Mouse (Mus musculus) thymus, postnatal 25 days (tissue): ENCODE results near the gene Kcnj10.

Experiments
- DNase-seq: peaks from one replicate; pipeline ENCODE4 v3.0.0; 2022

The Kcnj10 gene

DNA sequence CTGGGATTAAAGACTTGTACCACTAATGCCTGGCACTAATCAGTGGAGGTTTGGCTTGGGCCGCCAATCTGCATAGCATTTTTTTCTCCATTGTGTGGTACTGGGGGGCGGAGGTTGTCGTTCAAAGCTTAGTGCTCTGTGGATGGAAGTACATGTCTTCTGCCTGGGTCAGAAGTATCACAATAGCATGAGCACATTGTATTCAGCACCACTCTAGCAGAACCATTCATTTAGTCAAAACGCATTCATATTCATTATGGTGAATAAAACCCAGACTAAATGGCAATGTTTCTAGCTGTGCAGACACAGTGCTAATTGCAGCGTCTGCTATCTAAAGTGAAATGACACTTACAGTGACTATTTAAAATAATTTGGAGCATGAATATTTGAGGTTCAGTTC lies 46.2 kb downstream of the Kcnj10 start:
- no peak for DNase-seq

DNA sequence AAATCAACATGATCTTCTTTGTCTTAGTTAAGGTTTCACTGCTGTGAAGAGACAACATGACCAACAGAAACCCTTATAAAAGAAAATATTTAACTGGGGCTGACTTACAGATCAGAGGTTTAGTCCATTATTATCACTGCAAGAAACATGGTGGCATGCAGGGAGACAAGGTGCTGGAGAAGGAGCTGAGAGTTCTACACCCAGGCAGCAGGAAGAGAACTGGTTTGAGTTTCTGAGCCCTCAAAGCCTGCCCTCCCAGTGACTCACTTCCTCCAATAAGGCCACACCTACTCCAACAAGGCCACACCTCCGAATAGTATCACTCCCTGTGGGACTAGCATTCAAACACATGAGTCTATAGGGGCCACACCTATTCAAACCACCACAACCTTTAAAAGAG lies 49.8 kb downstream of the Kcnj10 start:
- no peak for DNase-seq

DNA sequence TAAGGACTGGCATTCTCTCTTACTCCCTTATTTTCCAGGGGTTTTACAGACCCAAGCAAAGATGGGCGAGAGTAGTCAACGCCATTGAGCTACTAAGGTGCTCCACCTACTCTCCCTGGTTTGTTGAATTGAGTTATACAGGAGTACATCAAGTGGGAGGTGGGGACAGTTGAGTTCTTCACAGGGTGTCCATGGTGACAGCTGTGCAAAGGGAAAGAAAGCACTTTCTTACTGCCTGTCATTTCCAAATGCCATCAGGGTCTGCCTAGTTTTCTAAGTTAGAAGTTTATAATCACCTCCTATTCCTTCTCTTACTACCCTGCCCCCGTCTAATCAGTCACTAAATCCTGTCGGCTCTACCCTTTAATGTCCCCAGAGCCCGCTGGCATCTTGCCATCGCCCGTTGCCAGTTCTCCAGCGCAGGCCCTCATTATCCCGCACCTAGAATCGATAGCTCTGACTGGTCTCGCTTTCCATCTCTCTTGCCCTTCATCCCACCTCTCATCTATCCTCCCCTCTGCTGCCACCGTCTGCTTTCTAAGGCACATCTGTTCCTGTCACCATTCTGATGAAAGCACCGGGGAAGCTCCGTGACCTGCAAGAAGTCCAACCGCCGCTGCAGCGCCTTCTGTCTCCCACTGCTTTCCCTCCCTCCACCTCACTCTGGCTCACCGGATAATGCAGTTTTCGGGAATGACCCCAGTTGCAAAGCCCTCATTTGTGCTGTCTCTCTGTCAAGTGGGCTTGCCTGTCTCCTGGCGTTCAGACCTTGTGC lies 51.0 kb downstream of the Kcnj10 start:
- no peak for DNase-seq

DNA sequence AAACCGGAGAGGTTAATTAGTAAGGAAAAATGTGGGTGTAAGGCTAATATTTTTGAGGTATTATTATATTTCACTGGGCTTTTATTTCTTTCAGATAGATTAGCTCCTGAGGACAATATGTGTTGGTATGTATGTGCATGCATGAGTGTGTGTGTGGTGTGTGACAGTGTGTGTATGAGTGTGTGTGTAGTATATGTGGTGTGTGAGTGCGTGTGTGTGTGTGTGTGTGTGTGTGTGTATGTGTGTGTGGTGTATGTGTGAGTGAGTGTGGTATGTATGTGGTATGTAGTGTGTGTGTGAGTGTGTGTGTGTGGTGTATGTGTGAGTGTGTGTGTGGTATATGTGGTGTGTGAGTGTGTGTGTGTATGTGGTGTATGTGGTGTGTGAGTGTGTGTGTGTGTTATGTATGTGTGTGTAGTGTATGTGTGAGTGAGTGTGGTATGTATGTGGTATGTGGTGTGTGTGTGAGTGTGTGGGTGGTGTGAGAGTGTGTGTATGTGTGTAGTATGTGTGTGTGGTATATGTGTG lies 51.7 kb downstream of the Kcnj10 start:
- DNase-seq = no peak

DNA sequence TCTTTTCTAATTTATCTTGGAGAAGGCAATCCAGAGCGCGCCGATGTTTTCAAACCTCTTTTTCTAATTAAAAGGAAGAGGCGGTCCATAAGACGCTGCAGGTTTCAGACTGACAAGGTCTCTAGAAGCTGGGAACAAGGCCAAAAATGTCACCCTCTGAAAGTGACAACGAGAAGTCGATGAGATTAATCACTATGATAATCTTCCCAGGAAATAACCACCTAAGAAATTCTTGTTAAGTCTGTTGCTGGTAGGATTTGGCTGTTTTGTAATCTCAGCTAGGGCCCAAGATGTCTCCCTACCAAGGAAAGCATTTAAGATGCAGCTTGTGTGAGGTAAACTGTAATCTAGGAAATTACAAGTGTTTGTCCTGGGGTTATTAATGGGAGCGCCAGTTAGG lies 52.7 kb downstream of the Kcnj10 start:
- no peak for DNase-seq

DNA sequence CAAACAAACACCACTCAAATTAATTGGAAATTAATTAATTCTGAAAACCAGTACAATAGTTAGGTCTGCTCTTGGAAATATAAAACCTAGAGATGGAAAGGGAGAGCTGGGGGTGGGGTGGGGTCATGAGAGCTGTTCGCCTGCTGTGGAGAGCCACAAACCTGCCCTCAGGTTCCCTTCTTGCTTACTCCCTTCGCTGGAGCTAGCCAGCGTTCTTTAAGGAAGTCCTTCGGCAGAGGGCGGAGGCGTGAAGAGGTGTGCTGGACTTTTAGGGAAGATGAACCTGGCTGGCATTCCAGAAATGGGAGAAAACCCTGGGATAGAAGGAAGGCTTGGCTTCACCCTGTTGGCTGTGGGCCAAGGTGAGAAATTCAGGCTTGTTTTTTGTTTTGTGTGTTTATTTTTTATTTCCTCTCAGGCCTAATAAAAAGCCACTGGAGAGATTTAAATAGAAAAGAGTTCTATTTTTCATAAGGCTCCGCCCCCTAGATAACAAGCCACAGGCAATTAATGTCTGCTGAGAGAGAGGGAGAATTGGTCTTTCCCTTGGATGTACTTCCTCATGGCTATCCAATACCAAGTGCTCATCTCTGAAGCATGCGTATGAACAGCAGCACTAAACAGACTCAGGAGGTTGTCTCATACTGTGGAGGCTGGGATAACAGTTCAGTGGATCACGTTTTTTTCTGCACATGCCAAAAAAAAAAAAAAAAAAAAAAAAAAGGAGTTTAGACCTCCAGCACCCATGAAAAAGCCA lies 56.2 kb downstream of the Kcnj10 start:
- DNase-seq = no peak

DNA sequence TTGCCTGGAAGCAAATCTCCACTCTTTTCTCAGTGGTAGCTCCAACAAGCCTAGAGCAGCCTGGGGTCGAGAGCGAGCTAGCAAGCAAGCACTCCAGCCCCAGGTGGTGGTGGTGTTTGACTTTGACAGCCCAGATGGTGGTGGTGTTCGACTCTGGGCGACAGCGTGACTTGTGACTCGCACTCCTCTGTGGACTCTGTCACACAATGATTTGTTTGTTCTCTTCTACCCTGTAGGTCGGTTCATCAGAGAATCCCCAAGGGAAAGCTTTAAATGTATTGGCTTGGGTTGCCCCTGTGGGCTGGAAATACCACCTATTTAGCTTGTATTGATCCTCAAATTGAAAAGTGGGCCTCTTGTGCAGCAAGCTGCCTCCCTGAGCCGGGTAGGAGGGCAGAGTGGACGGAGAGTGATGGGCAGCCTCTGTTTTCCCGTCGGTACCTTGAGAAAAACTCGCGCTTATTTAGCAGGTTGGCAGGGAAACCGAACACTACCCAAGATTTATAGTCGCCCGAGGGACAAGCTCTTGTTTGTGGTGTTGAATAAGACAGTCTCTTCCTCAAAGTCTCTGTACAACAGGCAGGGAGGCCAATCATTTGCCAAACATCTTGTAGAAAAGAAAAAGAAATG lies 65.2 kb downstream of the Kcnj10 start:
- no peak for DNase-seq

DNA sequence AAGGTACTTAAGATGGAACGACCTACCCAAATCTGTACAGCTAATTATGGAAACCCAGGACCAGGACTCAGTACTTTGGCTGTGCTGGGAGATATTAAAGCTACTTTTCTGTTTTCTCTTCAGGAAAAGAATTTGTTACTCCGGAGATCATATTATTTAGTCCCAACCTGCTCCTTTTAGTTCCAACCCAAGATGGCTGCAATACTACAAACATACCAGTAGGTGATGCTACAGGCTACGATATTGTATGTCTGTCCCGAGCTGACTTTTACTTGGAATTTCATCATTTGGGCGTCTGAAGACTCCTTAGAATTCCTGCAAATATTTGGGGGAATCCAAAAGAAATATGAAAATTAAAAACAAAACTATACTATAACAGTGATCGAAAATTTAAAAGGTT lies 68.0 kb downstream of the Kcnj10 start:
- DNase-seq = no peak

DNA sequence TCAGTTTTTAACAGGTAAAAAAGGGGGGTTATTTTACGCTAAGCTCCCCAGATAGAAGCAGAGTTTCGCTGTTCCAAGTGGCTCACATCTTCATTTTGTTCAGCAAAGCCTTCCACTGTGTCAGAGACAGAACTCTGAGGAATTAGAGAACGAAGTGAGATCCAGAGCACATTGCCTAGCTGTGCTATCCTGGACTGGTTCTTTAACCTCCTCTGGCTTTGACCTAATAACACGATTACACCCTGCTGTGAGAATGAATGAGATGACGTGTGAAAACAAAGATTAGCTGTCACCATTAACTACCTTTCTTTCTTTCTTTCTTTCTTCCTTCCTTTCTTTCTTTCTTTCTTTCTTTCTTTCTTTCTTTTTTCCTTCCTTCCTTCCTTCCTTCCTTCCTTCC lies 68.4 kb downstream of the Kcnj10 start:
- no peak for DNase-seq

DNA sequence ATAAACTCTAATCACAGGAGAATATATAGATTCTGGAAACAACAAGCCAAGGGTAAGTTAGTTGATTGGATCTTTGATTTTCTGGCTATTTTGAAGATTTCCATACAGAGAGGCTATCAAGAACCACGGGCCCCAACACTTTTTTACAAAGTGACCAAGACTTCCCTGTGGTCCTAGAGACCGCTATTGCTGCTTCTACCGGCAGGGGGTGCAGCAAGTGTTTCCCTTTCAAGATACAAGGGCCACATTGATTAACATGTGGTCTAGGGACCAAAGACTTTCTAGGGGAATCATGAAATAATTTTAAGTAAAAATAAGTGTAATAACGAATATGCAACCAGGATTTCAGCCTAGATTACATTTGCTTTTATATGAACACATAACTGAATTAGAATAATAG lies 69.8 kb downstream of the Kcnj10 start:
- peak; percentile 55 for DNase-seq

DNA sequence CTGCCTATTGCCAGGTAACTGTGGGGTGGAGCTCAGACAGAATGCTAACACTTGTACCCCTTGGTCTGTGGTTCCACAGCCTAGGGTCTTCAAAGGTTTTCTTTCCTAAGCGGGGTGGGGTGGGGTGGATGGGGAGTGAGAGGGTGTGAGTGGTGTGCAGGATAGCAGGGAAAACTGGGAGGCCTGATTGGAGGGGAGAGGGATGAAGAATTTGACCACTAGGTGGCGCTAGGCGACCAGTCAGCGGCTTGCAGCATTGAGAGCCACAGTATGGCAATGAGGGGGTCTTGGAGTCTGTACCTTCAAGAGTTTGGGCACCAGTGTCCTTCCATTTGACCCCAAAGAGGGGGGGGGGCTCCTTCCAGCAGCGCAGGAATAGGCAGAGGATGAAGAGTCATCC lies 71.2 kb downstream of the Kcnj10 start:
- DNase-seq = peak; percentile 65

DNA sequence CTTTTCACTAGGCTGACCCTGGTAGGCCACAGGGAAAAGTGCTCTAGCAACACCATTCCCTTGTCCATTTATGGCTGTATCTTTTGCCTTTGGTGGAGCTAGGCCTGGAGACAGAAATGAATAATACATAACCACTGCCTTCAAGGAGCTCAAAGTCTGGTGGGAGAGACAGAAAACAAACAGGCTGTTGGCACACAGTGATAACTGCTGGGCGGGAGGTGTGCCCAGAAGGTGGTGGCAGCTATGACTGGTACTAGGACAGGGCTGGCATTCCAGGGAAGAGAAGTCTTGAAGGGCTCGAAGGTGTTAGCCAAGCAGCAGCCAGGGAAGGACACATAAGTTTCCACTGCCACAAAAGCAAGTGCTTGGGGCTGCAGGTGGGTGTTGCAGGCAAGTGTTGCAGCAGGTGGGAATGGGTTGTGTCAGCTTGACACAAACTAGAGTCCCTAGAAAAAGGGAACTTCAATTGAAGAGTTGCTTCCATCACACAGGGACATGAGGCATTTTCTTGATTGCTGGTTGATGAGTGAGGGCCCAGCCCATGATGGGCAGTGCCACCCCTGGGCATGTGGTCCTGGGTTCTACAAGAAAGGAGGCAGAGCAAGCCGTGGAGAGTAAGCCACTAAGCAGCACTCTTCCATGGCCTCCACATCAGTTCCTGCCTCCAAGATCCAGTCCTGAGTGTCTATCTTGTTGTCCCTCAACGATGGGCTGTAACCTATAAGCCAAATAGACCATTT lies 72.7 kb downstream of the Kcnj10 start:
- DNase-seq = no peak

DNA sequence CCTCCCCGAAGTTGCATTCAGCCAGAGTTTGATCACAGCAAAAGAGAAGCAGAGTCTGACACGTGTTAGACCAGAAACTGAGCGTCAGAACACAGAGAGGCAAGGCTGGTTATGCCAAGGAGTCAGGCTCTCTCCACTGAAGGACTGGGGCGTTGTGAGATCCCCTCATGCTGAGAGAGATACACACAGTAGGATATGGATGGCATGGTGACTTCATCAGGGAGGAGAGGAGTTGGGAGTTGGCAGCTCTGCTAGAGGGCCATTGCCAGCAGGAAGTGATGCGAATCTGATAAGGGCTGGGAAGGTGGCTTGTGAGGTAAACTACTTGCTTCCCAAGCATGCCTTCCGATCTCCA lies 73.2 kb downstream of the Kcnj10 start:
- no peak for DNase-seq

DNA sequence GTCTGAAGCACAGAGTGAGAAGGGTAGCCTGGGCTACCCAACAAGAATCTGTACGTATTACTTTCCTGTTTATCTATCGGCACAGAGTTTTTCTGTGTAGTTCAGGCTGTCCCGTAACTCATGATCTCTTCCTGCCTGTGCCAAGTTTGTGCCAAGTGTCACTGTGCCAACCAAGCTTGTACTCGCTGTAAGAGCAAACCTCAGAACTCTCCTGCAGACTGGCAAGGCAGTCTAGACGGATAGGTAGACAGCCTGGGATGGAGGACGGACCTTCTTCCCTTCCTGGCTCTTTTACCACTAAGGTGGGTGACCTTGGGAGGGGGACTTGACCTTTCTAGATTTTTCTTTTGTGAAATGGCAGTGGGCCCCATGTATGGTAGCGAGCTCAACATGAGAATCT lies 74.1 kb downstream of the Kcnj10 start:
- no peak for DNase-seq

DNA sequence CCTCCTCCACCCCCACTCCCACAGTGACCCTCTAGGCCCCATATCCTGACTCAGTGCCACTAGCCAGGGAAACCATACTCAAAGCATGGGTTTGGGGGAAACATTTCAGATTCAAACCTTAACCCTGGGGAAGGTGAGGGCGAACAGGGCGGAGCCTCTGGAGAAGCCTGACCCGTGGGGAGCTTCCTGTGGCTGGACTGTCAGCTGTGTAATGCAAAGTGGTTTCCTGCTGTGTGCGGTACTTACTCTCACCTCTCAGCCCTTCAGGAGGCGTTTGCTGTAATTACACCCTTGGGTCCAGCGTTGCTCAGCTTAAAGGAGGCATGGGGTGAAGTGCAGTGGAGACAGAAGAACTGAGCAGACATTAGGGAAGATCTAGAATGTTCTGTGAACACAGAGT lies 77.2 kb downstream of the Kcnj10 start:
- no peak for DNase-seq

DNA sequence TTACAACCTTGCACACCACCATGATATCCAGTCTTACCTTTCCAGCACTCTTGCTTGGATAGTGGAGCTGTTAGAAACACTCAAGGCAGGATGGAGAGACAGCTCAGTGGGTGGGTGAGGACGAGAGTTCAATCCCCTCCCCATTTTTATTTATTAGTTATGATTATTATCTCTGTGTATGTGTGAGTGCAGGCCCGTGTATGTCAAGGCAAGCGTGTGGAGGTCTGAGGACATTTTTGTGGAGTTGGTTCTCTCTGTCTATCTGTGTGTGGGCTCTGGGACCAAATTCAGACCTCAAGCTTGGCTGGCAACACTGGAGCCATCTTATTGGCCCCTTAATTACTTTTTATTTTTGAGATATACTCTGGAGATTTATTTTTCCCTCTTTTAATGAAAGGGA lies 77.6 kb downstream of the Kcnj10 start:
- no peak for DNase-seq

DNA sequence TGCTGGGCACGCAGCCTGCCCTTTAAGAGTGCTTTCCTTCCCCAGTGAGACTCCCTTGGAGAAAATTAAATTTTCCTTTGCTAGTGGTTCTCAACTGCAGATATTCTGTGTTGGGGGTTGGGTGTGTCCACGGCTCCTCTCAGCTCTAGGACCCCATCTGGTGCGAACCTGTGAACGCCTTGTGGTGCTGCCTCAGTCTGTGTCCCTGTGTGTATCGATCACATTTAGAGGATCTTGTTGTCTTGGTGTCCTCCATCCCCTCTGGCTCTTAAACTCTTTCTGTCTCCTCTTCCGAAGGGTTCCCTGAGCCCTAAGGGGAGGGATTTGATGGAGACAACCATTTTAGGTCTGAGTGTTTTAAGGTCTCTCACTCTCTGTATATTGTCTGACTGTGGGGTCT lies 79.2 kb downstream of the Kcnj10 start:
- DNase-seq = no peak

DNA sequence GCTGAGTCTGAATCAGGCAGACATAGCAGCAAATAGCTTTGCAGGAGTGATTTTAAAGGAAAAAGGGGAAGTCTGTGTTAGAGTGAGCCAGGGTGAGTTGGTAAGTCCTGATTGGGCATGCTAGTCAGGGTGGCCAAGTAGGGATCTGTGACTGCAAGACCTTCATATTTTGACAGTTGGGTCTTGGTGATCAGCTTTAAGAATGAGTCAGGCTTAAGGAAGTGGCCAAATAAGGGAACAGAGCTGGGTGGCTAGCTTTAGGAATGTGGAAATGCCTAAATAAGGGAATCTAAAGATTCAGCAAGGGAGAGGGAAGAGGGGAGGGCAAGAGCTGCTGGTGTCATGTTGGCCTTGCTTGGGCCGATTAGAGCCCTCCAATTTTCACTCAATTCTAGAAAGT lies 82.4 kb downstream of the Kcnj10 start:
- no peak for DNase-seq
